Mouse (Mus musculus): ENCODE measurements around the gene Atg7.

DNA sequence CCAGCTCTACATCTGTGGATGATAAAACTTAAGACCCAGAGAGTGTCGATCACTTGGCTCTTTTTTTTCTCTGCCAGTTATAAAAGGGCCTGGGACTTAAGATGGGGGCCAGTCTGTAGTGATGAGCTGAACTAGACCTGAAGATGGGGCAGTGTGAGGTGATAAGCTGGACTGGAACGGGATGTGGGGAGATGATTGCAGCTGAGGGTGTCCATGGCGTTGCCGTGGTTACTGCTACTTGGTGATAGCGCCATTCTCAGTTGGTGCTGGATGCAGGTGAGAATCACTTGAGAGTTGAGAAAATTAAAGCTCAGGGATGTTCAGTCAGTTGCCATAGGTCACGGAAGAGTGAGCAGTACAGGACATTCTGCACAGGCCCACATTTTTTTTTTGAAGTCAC is 48.6 kb downstream of the Atg7 start:
- TF ChIP-seq CTCF (IDR thresholded peaks at IDR 0.05; ENCODE audit: low read depth) (no peak), EP300 (optimal IDR thresholded peaks at IDR 0.05) (no peak)

Measured in stomach, postnatal 0 days (tissue).